Mouse (Mus musculus) thymus, adult 2 months (tissue): ENCODE measurements around the gene Adora2a. TPM values are rescaled to one million over a fixed set of nuclear protein-coding genes. Genes with fewer than 3 reads are reported as not detected.
"Not testable (repeated sequence)": the region's sequence is repeated elsewhere in the genome, so short reads cannot be mapped to it uniquely, and the experiment has no call there.

Source experiments
- DNase-seq: peaks from one replicate; pipeline ENCODE4 v3.0.0; 2021
- H3K27ac ChIP-seq: fragments of 200-500 bp; 2 replicates; pipeline ENCODE4 v1.5.1; 2012; ENCODE audit warnings: low read length, control low read depth; ENCODE audit not compliant: control insufficient read depth, insufficient read depth
- H3K27me3 ChIP-seq: fragments of 200-500 bp; 2 replicates; pipeline ENCODE4 v1.6.1; 2012; ENCODE audit warnings: mild to moderate bottlenecking, low read length, moderate library complexity, mixed read lengths; ENCODE audit not compliant: control insufficient read depth, insufficient read depth
- H3K36me3 ChIP-seq: fragments of 200-500 bp; 2 replicates; pipeline ENCODE4 v1.6.1; 2012; ENCODE audit warnings: mild to moderate bottlenecking, low read length, moderate library complexity; ENCODE audit not compliant: control insufficient read depth, insufficient read depth
- H3K4me1 ChIP-seq: fragments of 200-500 bp; replicated peaks from 2 replicates; pipeline ENCODE4 v1.6.1; 2012; ENCODE audit warnings: low read length; ENCODE audit not compliant: control insufficient read depth, insufficient read depth
- H3K4me3 ChIP-seq: fragments of 200-500 bp; 2 replicates; pipeline ENCODE4 v1.5.1; 2012; ENCODE audit warnings: mild to moderate bottlenecking, low read length, control low read depth, moderate library complexity; ENCODE audit not compliant: control insufficient read depth, insufficient read depth
- CTCF ChIP-seq: fragments of 200-500 bp; IDR thresholded peaks from 2 replicates; pipeline ENCODE4 v1.5.1; 2012; ENCODE audit warnings: mild to moderate bottlenecking, control low read depth, low read length, moderate library complexity, borderline replicate concordance; ENCODE audit not compliant: control insufficient read depth, poor library complexity, insufficient read depth; ENCODE audit errors: extremely low read depth
- POLR2A ChIP-seq: fragments of 200-500 bp; IDR thresholded peaks from 2 replicates; pipeline ENCODE4 v1.6.1; 2012; ENCODE audit warnings: mild to moderate bottlenecking, low read length, control low read depth, moderate library complexity; ENCODE audit not compliant: control insufficient read depth, poor library complexity, insufficient read depth; ENCODE audit errors: extremely low read depth
- WGBS: fragments of 180-500 bp; shearing (Covaris S2); methylation state at CpG from one replicate; pipeline ENCODE4 v1.1.7; 2018; 5-methylcytosine and 5-hydroxymethylcytosine counted together
- polyA plus RNA-seq: library from polyadenylated mRNA; depleted of rRNA; stranded (reverse); fragments of >200 nt; gene quantifications from 2 replicates; pipeline ENCODE4 v1.2.3, GENCODE M21; 2012

Adora2a gene
- polyA plus RNA-seq, 1 experiment: 53.4 TPM

- Histone ChIP-seq H3K4me3 (no peak overlapping the region), H3K4me1 (peaks cover 2% of the 10 kb centered on the region), H3K27me3 (no peaks in the 10 kb centered on the region), H3K36me3 (0 out of 2 replicates have a peak, but pooled peaks cover 4% of the 10 kb centered on the region), H3K27ac (no peak overlapping the region)
- WGBS: 51% methylated on average over 4 of the region's 4 CpGs
- DNase-seq: no peak
- TF ChIP-seq CTCF (no peak), POLR2A (no peak)
Measured at GRCm38 (mm10) chr10:75289392-75289791, 27.3 kb upstream of the Adora2a start.

GRCm38 (mm10) chr10:75290650-75291049, 26.0 kb upstream of the Adora2a start:
- 0 out of 2 replicates have a peak, but pooled peaks cover 4% of the 10 kb centered on the region for H3K36me3 ChIP-seq
- no peak for DNase-seq
- no peaks in the 10 kb centered on the region for H3K27me3 ChIP-seq
- H3K27ac ChIP-seq: no peak overlapping the region
- TF ChIP-seq POLR2A: no peak
- no peak for TF ChIP-seq CTCF
- 97% methylated on average over 5 of the region's 5 CpGs for WGBS
- peaks cover 9% of the 10 kb centered on the region for H3K4me1 ChIP-seq
- H3K4me3 ChIP-seq: no peak overlapping the region

GRCm38 (mm10) chr10:75291338-75291737, 25.3 kb upstream of the Adora2a start:
- H3K27me3 ChIP-seq: no peaks in the 10 kb centered on the region
- H3K4me3 ChIP-seq: no peak overlapping the region
- no peak overlapping the region for H3K27ac ChIP-seq
- 93% methylated on average over 1 of the region's 1 CpGs for WGBS
- H3K36me3 ChIP-seq: 0 out of 2 replicates have a peak, but pooled peaks cover 5% of the 10 kb centered on the region
- H3K4me1 ChIP-seq: peaks cover 9% of the 10 kb centered on the region
- no peak for DNase-seq
- no peak for TF ChIP-seq CTCF
- TF ChIP-seq POLR2A: no peak

GRCm38 (mm10) chr10:75292206-75292605, 24.5 kb upstream of the Adora2a start:
- not testable (repeated sequence) for DNase-seq, H3K27ac ChIP-seq, H3K4me1 ChIP-seq, H3K36me3 ChIP-seq, H3K27me3 ChIP-seq, H3K4me3 ChIP-seq
- 95% methylated on average over 8 of the region's 8 CpGs for WGBS

GRCm38 (mm10) chr10:75293288-75293687, 23.4 kb upstream of the Adora2a start:
- 0 out of 2 replicates have a peak, but pooled peaks cover 6% of the 10 kb centered on the region for H3K36me3 ChIP-seq
- H3K4me1 ChIP-seq: peaks cover 9% of the 10 kb centered on the region
- no peaks in the 10 kb centered on the region for H3K27me3 ChIP-seq
- DNase-seq: no peak
- WGBS: 42% methylated on average over 3 of the region's 3 CpGs
- TF ChIP-seq POLR2A (no peak), CTCF (no peak)
- H3K27ac ChIP-seq: no peak overlapping the region
- H3K4me3 ChIP-seq: no peak overlapping the region

GRCm38 (mm10) chr10:75294362-75294761, 22.3 kb upstream of the Adora2a start:
- TF ChIP-seq POLR2A (no peak), CTCF (no peak)
- no peak for DNase-seq
- H3K36me3 ChIP-seq: 0 out of 2 replicates have a peak, but pooled peaks cover 6% of the 10 kb centered on the region
- peaks cover 9% of the 10 kb centered on the region for H3K4me1 ChIP-seq
- H3K27ac ChIP-seq: peak overlapping the region; percentile 69; the same call in 1 of the 2 replicates
- WGBS: 38% methylated on average over 4 of the region's 4 CpGs
- H3K27me3 ChIP-seq: no peaks in the 10 kb centered on the region
- no peak overlapping the region for H3K4me3 ChIP-seq

- WGBS: 12% methylated on average over 4 of the region's 4 CpGs
- DNase-seq: no peak
Measured at GRCm38 (mm10) chr10:75294926-75295325, 21.8 kb upstream of the Adora2a start.

More at GRCm38 (mm10) chr10:75294926-75295325, 21.8 kb upstream of the Adora2a start:
- H3K4me3 ChIP-seq: no peak overlapping the region
- H3K36me3 ChIP-seq: 0 out of 2 replicates have a peak, but pooled peaks cover 6% of the 10 kb centered on the region
- H3K27ac ChIP-seq: peak overlapping the region; percentile 44; the same call in 1 of the 2 replicates
- TF ChIP-seq POLR2A (no peak), CTCF (no peak)
- H3K4me1 ChIP-seq: peaks cover 9% of the 10 kb centered on the region
- no peaks in the 10 kb centered on the region for H3K27me3 ChIP-seq
